Mouse (Mus musculus) liver, embryonic 16.5 days (tissue): ENCODE measurements around the gene Lamb2. TPM values are rescaled to one million over a fixed set of nuclear protein-coding genes. Genes with fewer than 3 reads are reported as not detected.

Experiments
- ATAC-seq: fragments of 200-750 bp; cut with Nextera tagmentation; 2 replicates; pipeline ENCODE4 v1.8.0; 2017; ENCODE audit warnings: low read depth, mild to moderate bottlenecking, moderate number of reproducible peaks, moderate library complexity
- H3K27ac ChIP-seq: fragments of 300-500 bp; sonication (generic); 2 replicates; pipeline ENCODE4 v1.5.1; 2014; ENCODE audit warnings: mild to moderate bottlenecking, low read length
- H3K27me3 ChIP-seq: fragments of 300-500 bp; sonication (generic); 2 replicates; pipeline ENCODE4 v1.6.1; 2014; ENCODE audit warnings: low read depth, low read length, mixed read lengths; ENCODE audit not compliant: control insufficient read depth, insufficient read depth
- H3K36me3 ChIP-seq: fragments of 300-500 bp; sonication (generic); 2 replicates; pipeline ENCODE4 v1.6.1; 2014; ENCODE audit warnings: mild to moderate bottlenecking; ENCODE audit not compliant: control insufficient read depth, insufficient read depth
- H3K4me1 ChIP-seq: fragments of 300-500 bp; sonication (generic); 2 replicates; pipeline ENCODE4 v1.6.1; 2014; ENCODE audit warnings: low read depth, low read length, mixed read lengths; ENCODE audit not compliant: control insufficient read depth
- H3K4me2 ChIP-seq: fragments of 300-500 bp; sonication (generic); 2 replicates; pipeline ENCODE4 v1.6.1; 2014; ENCODE audit warnings: low read depth, low read length, mixed read lengths
- H3K4me3 ChIP-seq: fragments of 300-500 bp; sonication (generic); 2 replicates; pipeline ENCODE4 v1.5.1; 2014; ENCODE audit warnings: low read depth, mild to moderate bottlenecking, low read length
- H3K9ac ChIP-seq: fragments of 300-500 bp; sonication (generic); 2 replicates; pipeline ENCODE4 v1.6.1; 2014; ENCODE audit warnings: low read depth, low read length
- H3K9me3 ChIP-seq: fragments of 300-500 bp; sonication (generic); replicated peaks from 2 replicates; pipeline ENCODE4 v1.6.1; 2016; ENCODE audit warnings: low read length; ENCODE audit not compliant: control insufficient read depth
- WGBS: fragments of 180-500 bp; shearing (Covaris S2); extraction: QIAGEN DNeasy Blood & Tissue Kit; methylation state at CpG from one replicate; pipeline ENCODE4 v1.1.7; 2014; ENCODE audit not compliant: insufficient replicate concordance; 5-methylcytosine and 5-hydroxymethylcytosine counted together
- polyA plus RNA-seq: library from polyadenylated mRNA; unstranded; fragments of >200 nt; fragmentation: Nextera tagmentation; extraction: Ambion mirVana; gene quantifications from 2 replicates; pipeline ENCODE4 v1.2.1, GENCODE M21; 2015

Lamb2 gene
- polyA plus RNA-seq, 1 experiment from 2014 or later = 10.7 TPM

- H3K9ac ChIP-seq = peak within 1 kb of the TSS; percentile 96
- peak within 1 kb of the TSS; percentile 99 for H3K27ac ChIP-seq
- peak within 1 kb of the TSS; percentile 83 for H3K4me2 ChIP-seq
- peak within 1 kb of the TSS; percentile 99 for H3K4me3 ChIP-seq
- no peaks in the 10 kb centered on the region for H3K9me3 ChIP-seq
- ATAC-seq = peak; percentile 91
- no peaks in the 10 kb centered on the region for H3K27me3 ChIP-seq
- 2% methylated on average over 55 of the region's 55 CpGs for WGBS
- H3K36me3 ChIP-seq = peaks cover 29% of the 10 kb centered on the region
- peaks cover 23% of the 10 kb centered on the region for H3K4me1 ChIP-seq
These were observed 37.1 kb downstream of the Lamb2 start, which contains the start of gene Qrich1 for GRCm38 (mm10) chr9:108516380-108517251. Qrich1 (plus strand) TSS chr9:108516806.

DNA sequence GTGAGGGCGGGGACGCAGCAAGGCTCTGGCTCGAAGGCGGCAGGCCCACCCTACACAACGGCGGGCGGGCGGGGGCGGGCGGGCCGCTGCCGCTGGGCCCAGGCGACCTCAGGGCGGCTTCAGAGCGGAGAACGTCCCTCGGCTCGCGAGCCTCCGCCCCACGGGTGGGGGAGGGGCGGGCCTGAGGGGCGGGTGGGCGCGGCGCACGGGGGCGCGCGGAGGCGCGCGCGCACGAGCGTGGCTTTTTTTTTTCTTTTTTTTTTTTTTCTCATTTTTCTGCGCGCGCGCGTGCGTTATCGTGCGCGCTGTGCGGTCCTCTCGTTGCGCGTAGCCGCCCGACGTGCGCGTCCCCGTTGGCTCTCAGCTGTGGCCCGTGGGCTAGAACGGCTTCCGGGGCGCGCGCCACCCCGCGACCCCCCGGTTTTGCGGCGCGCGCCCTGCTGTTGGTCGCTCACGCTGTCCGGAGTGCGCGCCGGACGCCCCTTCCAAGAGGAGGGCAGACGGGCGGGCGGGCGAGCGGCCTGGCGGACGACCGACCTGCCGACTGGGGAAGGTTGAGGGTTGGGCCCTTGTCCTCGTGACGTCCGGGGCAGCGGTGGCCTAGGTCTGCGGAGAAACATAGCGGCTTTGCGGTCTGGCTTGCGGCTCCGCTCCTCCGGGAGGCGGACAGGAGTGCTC, 37.9 kb downstream of the Lamb2 start:
- peak overlapping the region; percentile 83 for H3K4me2 ChIP-seq
- WGBS = under 1% methylated on average over 87 of the region's 95 CpGs
- H3K36me3 ChIP-seq = peaks cover 25% of the 10 kb centered on the region
- ATAC-seq = peak; percentile 84
- H3K4me3 ChIP-seq = peak overlapping the region; percentile 99
- H3K4me1 ChIP-seq = peaks cover 23% of the 10 kb centered on the region
- no peaks in the 10 kb centered on the region for H3K27me3 ChIP-seq
- H3K27ac ChIP-seq = peak overlapping the region; percentile 99
- peak overlapping the region; percentile 96 for H3K9ac ChIP-seq
- no peaks in the 10 kb centered on the region for H3K9me3 ChIP-seq

DNA sequence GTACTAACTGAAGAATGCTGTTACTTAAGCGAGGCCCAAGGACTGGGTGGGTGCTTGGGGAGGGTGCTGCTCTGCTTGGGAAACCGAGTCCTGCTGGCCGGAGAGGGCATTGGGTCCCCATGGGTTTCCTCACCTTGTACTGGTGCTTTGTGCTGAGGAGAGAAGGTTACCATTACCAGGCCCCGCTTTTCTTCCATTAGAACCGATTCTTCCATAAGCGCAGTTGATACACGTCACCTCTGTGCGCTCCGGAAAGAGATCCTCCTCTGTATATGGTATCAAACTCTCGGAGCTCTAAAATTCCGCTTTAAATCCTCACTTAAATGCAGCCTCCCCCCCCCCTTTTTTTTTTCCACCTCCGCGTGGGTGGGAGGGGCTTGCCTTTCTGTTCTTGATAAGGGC, 38.4 kb downstream of the Lamb2 start:
- no peak; the same call in 1 of the 2 replicates for ATAC-seq
- peak overlapping the region; percentile 83 for H3K4me2 ChIP-seq
- no peaks in the 10 kb centered on the region for H3K9me3 ChIP-seq
- H3K9ac ChIP-seq = peak overlapping the region; percentile 96
- no peaks in the 10 kb centered on the region for H3K27me3 ChIP-seq
- under 1% methylated on average over 13 of the region's 13 CpGs for WGBS
- H3K4me3 ChIP-seq = peak overlapping the region; percentile 99
- H3K36me3 ChIP-seq = peaks cover 20% of the 10 kb centered on the region
- peaks cover 23% of the 10 kb centered on the region for H3K4me1 ChIP-seq
- peak overlapping the region; percentile 99 for H3K27ac ChIP-seq

GRCm38 (mm10) chr9:108521604-108522003, 42.1 kb downstream of the Lamb2 start:
- no peak for ATAC-seq
- H3K4me1 ChIP-seq = peaks cover 13% of the 10 kb centered on the region
- no peaks in the 10 kb centered on the region for H3K27me3 ChIP-seq
- H3K9ac ChIP-seq = no peak overlapping the region
- no peak overlapping the region for H3K4me2 ChIP-seq
- H3K9me3 ChIP-seq = no peaks in the 10 kb centered on the region
- no peak overlapping the region for H3K27ac ChIP-seq
- no peak overlapping the region for H3K4me3 ChIP-seq
- H3K36me3 ChIP-seq = peaks cover 10% of the 10 kb centered on the region; the same call in 1 of the 2 replicates
- WGBS = 58% methylated on average over 2 of the region's 2 CpGs

DNA sequence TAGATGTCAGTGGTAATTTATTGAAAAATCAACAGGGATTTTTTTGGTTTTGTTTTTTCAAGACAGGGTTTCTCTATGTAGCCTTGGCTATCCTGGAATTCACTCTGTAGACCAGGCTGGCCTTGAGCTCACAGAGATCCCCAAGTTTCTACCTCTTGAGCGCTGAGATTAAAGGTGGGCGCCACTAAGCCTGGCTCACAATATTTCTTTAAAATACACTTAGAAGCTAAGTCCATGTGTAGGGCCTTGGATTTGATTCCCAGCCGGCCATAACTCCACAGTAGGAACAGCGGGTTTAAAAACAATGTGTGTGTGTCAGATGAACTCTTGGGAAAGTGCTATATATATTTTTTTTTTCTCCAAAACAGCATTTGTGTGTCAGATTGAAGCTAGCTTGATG, 43.8 kb downstream of the Lamb2 start:
- Histone ChIP-seq H3K4me1 (peaks cover 13% of the 10 kb centered on the region), H3K27ac (no peak overlapping the region), H3K9me3 (no peaks in the 10 kb centered on the region), H3K36me3 (peaks cover 10% of the 10 kb centered on the region; the same call in 1 of the 2 replicates), H3K27me3 (no peaks in the 10 kb centered on the region), H3K9ac (no peak overlapping the region), H3K4me2 (no peak overlapping the region), H3K4me3 (no peak overlapping the region)
- WGBS = 91% methylated on average over 4 of the region's 4 CpGs
- ATAC-seq = no peak

DNA sequence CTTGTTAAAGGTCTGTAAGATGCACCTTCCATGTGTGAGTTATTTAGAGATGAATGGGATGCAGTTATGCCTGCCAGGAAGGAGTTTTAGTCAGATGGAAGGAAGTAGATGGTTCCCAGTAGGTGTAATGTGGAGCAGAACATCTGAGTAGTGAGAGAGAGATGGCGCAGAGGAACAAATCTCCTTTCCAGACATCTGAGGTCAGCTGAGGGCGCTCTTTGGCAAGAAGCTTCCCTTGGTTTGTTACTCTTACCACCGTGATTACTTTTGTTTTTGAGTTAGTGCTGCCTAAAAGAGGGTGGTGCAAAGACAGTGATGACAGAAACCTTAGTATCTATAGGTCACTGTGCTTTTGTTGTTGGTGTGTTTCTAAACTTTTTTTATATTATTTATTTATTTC, 45.9 kb downstream of the Lamb2 start:
- H3K36me3 ChIP-seq = peaks cover 20% of the 10 kb centered on the region
- 80% methylated on average over 3 of the region's 3 CpGs for WGBS
- no peaks in the 10 kb centered on the region for H3K27me3 ChIP-seq
- H3K27ac ChIP-seq = no peak overlapping the region
- H3K4me1 ChIP-seq = no peaks in the 10 kb centered on the region; the same call in 1 of the 2 replicates
- no peaks in the 10 kb centered on the region for H3K9me3 ChIP-seq
- ATAC-seq = no peak
- H3K4me2 ChIP-seq = no peak overlapping the region
- no peak overlapping the region for H3K4me3 ChIP-seq
- no peak overlapping the region for H3K9ac ChIP-seq

DNA sequence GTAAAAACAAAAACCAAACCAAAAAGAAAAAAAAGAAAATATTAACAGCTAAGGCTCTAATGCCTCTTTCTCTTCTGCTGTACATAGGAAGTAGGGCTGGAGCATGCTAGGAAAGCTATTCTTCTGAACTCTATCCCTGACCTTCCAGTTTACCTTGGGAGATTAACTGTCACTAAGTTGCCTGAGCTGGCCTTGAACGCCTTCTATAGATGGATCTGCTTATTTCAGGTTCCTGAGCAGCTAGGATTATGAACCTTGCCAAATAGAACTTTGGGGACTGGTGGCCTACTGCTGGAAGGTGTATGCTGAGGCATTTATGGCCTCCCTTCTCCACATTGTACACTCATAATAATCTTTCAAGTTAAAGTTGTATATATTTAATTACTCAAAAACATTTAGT, 51.4 kb downstream of the Lamb2 start:
- Histone ChIP-seq H3K27me3 (no peaks in the 10 kb centered on the region), H3K36me3 (peaks cover 51% of the 10 kb centered on the region), H3K27ac (no peak overlapping the region), H3K9ac (no peak overlapping the region), H3K4me2 (no peak overlapping the region), H3K4me3 (no peak overlapping the region), H3K4me1 (no peaks in the 10 kb centered on the region; the same call in 1 of the 2 replicates), H3K9me3 (no peaks in the 10 kb centered on the region)
- 70% methylated on average over 1 of the region's 1 CpGs for WGBS
- no peak for ATAC-seq

- Histone ChIP-seq H3K4me2 (no peak overlapping the region), H3K9ac (no peak overlapping the region), H3K36me3 (peaks cover 53% of the 10 kb centered on the region), H3K9me3 (no peaks in the 10 kb centered on the region), H3K27ac (no peak overlapping the region), H3K27me3 (no peaks in the 10 kb centered on the region), H3K4me3 (no peak overlapping the region), H3K4me1 (no peaks in the 10 kb centered on the region)
- WGBS = 96% methylated on average over 1 of the region's 1 CpGs
- no peak for ATAC-seq
These were observed 52.0 kb downstream of the Lamb2 start for GRCm38 (mm10) chr9:108531496-108531895.
